Mouse (Mus musculus) heart, embryonic 13.5 days (tissue): Measurements from ENCODE around the gene Mob3a. TPM values are rescaled to one million over a fixed set of nuclear protein-coding genes. Genes with fewer than 3 reads are reported as not detected.

Source experiments
- ATAC-seq: fragments of 200-750 bp; cut with Nextera tagmentation; 2 replicates; pipeline ENCODE4 v1.8.0; 2017; ENCODE audit warnings: moderate TSS enrichment; ENCODE audit not compliant: insufficient number of reproducible peaks, low FRiP score, low TSS enrichment; ENCODE audit errors: extremely low read depth
- H3K27ac ChIP-seq: fragments of 300-500 bp; sonication (generic); replicated peaks from 2 replicates; pipeline ENCODE4 v1.5.1; 2015; ENCODE audit warnings: moderate library complexity, mild to moderate bottlenecking, inconsistent platforms
- H3K27me3 ChIP-seq: fragments of 300-500 bp; sonication (generic); replicated peaks from 2 replicates; pipeline ENCODE4 v1.6.1; 2015; ENCODE audit warnings: mild to moderate bottlenecking, inconsistent platforms
- H3K36me3 ChIP-seq: fragments of 300-500 bp; sonication (generic); 2 replicates; pipeline ENCODE4 v1.6.1; 2015; ENCODE audit warnings: mild to moderate bottlenecking, inconsistent platforms
- H3K4me1 ChIP-seq: fragments of 300-500 bp; sonication (generic); 2 replicates; pipeline ENCODE4 v1.6.1; 2015; ENCODE audit warnings: inconsistent platforms
- H3K4me2 ChIP-seq: fragments of 300-500 bp; sonication (generic); 2 replicates; pipeline ENCODE4 v1.6.1; 2015; ENCODE audit warnings: inconsistent platforms, mild to moderate bottlenecking, moderate library complexity
- H3K4me3 ChIP-seq: fragments of 300-500 bp; sonication (generic); 2 replicates; pipeline ENCODE4 v1.5.1; 2015; ENCODE audit warnings: moderate library complexity, mild to moderate bottlenecking, inconsistent platforms
- H3K9ac ChIP-seq: fragments of 300-500 bp; sonication (generic); 2 replicates; pipeline ENCODE4 v1.6.1; 2015; ENCODE audit warnings: inconsistent platforms, mild to moderate bottlenecking, moderate library complexity
- H3K9me3 ChIP-seq: fragments of 300-500 bp; sonication (generic); 2 replicates; pipeline ENCODE4 v1.6.1; 2016; ENCODE audit warnings: inconsistent platforms
- WGBS: fragments of 180-500 bp; shearing (Covaris S2); methylation state at CpG from one replicate; pipeline ENCODE4 v1.1.7; 2015; ENCODE audit warnings: mixed read lengths; 5-methylcytosine and 5-hydroxymethylcytosine counted together
- polyA plus RNA-seq: library from polyadenylated mRNA; unstranded; fragments of >200 nt; fragmentation: Nextera tagmentation; extraction: Ambion mirVana; gene quantifications from 2 replicates; pipeline ENCODE4 v1.2.1, GENCODE M21; 2015

Gene Mob3a
- polyA plus RNA-seq, 1 experiment from 2014 or later, result 26.0 TPM

DNA sequence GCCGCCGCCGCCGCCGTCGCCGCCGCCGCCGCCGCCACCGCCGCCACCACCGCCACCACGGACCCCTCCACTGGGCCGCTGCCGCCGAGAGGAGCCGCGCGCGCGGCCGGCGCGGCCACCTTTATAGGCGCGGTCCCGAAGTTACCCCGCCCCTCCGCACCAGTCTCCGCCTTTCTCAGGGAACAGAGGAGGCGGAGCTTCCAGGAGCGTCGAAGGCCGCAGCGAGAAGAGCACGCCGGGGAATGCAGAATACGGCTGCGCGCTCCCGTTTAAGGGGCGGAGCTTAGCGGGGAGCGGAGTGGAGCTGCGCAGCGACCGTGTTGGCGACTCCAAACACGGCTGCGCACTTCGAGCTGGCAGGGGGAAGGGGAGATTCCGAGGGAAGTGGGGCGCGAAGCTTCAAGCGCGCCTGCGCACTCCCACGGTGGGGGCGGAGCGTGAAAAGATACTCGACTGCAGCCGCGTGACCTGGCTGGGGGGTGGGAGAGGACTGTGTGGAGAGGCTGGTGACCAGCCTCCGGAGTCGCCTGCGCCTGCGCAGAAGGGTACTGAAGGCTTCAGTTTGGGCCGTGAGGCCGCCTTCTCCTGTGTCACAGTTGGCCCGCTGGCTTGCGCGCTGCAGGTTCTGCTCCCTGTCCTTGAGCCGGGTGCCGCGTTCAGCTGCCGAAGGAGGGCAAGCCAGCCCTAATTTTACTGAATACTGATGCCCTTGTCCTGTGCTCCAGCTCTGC lies 25.4 kb downstream of the Mob3a start:
- WGBS, result under 1% methylated on average over 70 of the region's 78 CpGs
- Histone ChIP-seq H3K4me2 (peak overlapping the region; percentile 97), H3K4me1 (peaks cover 76% of the 10 kb centered on the region), H3K36me3 (peaks cover 25% of the 10 kb centered on the region), H3K27ac (peak overlapping the region; percentile 100), H3K9ac (peak overlapping the region; percentile 100), H3K4me3 (peak overlapping the region; percentile 100), H3K27me3 (no peaks in the 10 kb centered on the region), H3K9me3 (no peaks in the 10 kb centered on the region)
- ATAC-seq, result peak; percentile 81

- peak overlapping the region; percentile 100 for H3K27ac ChIP-seq
- no peaks in the 10 kb centered on the region for H3K9me3 ChIP-seq
- H3K4me2 ChIP-seq, result peak overlapping the region; percentile 97
- no peaks in the 10 kb centered on the region for H3K27me3 ChIP-seq
- H3K36me3 ChIP-seq, result peaks cover 33% of the 10 kb centered on the region
- H3K4me3 ChIP-seq, result peak overlapping the region; percentile 100
- H3K4me1 ChIP-seq, result peaks cover 81% of the 10 kb centered on the region
- ATAC-seq, result no peak; the same call in 1 of the 2 replicates
- 0% methylated on average over 36 of the region's 54 CpGs for WGBS
- peak overlapping the region; percentile 100 for H3K9ac ChIP-seq
Measured at GRCm38 (mm10) chr10:80675405-80676197, 26.2 kb downstream of the Mob3a start.

DNA sequence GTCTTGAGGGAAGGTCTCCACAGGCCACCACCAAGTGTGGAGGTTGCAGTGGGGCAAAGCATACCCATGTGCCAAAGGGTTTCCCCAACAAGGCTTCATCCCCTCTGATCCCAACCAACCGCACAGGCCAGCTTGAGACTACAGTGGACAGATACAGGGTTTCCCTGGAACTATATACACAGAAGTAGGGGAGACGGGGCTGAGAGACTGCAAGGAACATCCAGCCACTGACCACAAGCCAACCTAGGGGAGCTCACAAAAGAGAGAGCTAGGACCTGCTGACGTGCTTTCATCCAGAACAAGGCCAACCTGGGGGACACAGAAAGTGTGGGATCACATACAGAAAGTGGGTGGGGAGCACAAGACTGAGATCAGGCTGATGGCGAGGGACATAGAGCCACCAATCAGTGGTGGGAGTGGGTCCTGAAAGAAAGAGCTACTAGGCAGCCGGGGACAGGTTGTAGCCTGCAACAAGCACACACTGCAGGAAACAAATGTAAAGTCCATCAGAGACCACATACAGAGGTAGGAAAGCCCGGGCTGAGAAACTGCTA lies 26.8 kb downstream of the Mob3a start:
- no peak for ATAC-seq
- H3K4me2 ChIP-seq, result peak overlapping the region; percentile 97
- H3K36me3 ChIP-seq, result peaks cover 39% of the 10 kb centered on the region
- H3K4me3 ChIP-seq, result peak overlapping the region; percentile 100
- no peaks in the 10 kb centered on the region for H3K9me3 ChIP-seq
- 19% methylated on average over 6 of the region's 6 CpGs for WGBS
- H3K9ac ChIP-seq, result peak overlapping the region; percentile 100
- H3K27me3 ChIP-seq, result no peaks in the 10 kb centered on the region
- peaks cover 80% of the 10 kb centered on the region for H3K4me1 ChIP-seq
- H3K27ac ChIP-seq, result peak overlapping the region; percentile 100

- ATAC-seq, result no peak
- peaks cover 73% of the 10 kb centered on the region for H3K4me1 ChIP-seq
- peak overlapping the region; percentile 100 for H3K27ac ChIP-seq
Measured at GRCm38 (mm10) chr10:80674161-80674711, 27.5 kb downstream of the Mob3a start.

GRCm38 (mm10) chr10:80673690-80674089 lies 28.1 kb downstream of the Mob3a start:
- whole genome bisulfite sequencing, result 90% methylated on average over 3 of the region's 3 CpGs
- H3K27me3 ChIP-seq, result no peaks in the 10 kb centered on the region
- no peak overlapping the region for H3K27ac ChIP-seq
- H3K4me3 ChIP-seq, result peak overlapping the region; percentile 100
- no peaks in the 10 kb centered on the region for H3K9me3 ChIP-seq
- H3K4me1 ChIP-seq, result peaks cover 68% of the 10 kb centered on the region
- H3K36me3 ChIP-seq, result peaks cover 52% of the 10 kb centered on the region
- ATAC-seq, result no peak
- peak overlapping the region; percentile 100 for H3K9ac ChIP-seq
- H3K4me2 ChIP-seq, result peak overlapping the region; percentile 97

More at GRCm38 (mm10) chr10:80674161-80674711, 27.5 kb downstream of the Mob3a start:
- peak overlapping the region; percentile 100 for H3K4me3 ChIP-seq
- H3K9me3 ChIP-seq, result no peaks in the 10 kb centered on the region
- peak overlapping the region; percentile 100 for H3K9ac ChIP-seq
- H3K36me3 ChIP-seq, result peaks cover 46% of the 10 kb centered on the region
- H3K27me3 ChIP-seq, result no peaks in the 10 kb centered on the region
- H3K4me2 ChIP-seq, result peak overlapping the region; percentile 97
- 47% methylated on average over 5 of the region's 5 CpGs for WGBS

GRCm38 (mm10) chr10:80671936-80672690 lies 29.7 kb downstream of the Mob3a start:
- peak overlapping the region; percentile 100; the same call in 1 of the 2 replicates for H3K9ac ChIP-seq
- no peak for ATAC-seq
- 85% methylated on average over 11 of the region's 11 CpGs for WGBS

GRCm38 (mm10) chr10:80671251-80671650 lies 30.5 kb downstream of the Mob3a start:
- Histone ChIP-seq H3K4me2 (no peak overlapping the region), H3K36me3 (peaks cover 76% of the 10 kb centered on the region), H3K27ac (no peak overlapping the region), H3K9ac (no peak overlapping the region), H3K9me3 (no peaks in the 10 kb centered on the region), H3K4me3 (no peak overlapping the region), H3K27me3 (no peaks in the 10 kb centered on the region), H3K4me1 (peaks cover 54% of the 10 kb centered on the region)
- no peak for ATAC-seq
- WGBS, result 87% methylated on average over 4 of the region's 4 CpGs

More at GRCm38 (mm10) chr10:80671936-80672690, 29.7 kb downstream of the Mob3a start:
- H3K4me1 ChIP-seq, result peaks cover 52% of the 10 kb centered on the region
- no peak overlapping the region for H3K27ac ChIP-seq
- H3K27me3 ChIP-seq, result no peaks in the 10 kb centered on the region
- peaks cover 67% of the 10 kb centered on the region for H3K36me3 ChIP-seq
- H3K4me2 ChIP-seq, result peak overlapping the region; percentile 97; the same call in 1 of the 2 replicates
- H3K4me3 ChIP-seq, result no peak overlapping the region; the same call in 1 of the 2 replicates
- no peaks in the 10 kb centered on the region for H3K9me3 ChIP-seq

DNA sequence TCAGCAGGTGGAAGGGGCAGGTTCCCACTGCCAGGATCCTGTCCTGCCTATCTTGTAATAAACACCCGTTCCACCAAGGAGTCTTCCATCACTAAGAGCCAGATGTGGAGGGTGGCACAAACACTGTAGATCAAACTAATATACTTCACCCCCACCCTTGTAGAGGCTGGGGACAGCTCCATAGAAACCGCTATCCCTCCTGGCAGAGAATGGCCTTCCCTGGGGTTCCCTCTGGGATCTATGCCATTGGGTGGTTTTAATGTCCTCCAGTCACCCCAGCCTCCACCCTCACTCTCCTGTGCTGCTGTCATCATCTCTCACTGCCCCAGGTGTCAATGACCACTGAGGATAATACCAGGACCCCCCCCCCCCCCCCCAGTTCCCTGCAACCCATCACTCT lies 31.2 kb downstream of the Mob3a start:
- no peak overlapping the region for H3K4me3 ChIP-seq
- no peaks in the 10 kb centered on the region for H3K27me3 ChIP-seq
- H3K27ac ChIP-seq, result no peak overlapping the region
- peaks cover 83% of the 10 kb centered on the region for H3K36me3 ChIP-seq
- WGBS, result 89% methylated on average over 2 of the region's 2 CpGs
- no peak overlapping the region for H3K9ac ChIP-seq
- H3K4me2 ChIP-seq, result no peak overlapping the region
- no peaks in the 10 kb centered on the region for H3K9me3 ChIP-seq
- peaks cover 61% of the 10 kb centered on the region for H3K4me1 ChIP-seq
- no peak for ATAC-seq

GRCm38 (mm10) chr10:80669737-80670485 lies 31.9 kb downstream of the Mob3a start:
- Histone ChIP-seq H3K27me3 (no peaks in the 10 kb centered on the region), H3K36me3 (peaks cover 85% of the 10 kb centered on the region), H3K4me2 (no peak overlapping the region), H3K9ac (no peak overlapping the region), H3K27ac (no peak overlapping the region), H3K4me3 (no peak overlapping the region), H3K9me3 (no peaks in the 10 kb centered on the region), H3K4me1 (peaks cover 63% of the 10 kb centered on the region)
- ATAC-seq, result no peak
- WGBS, result 94% methylated on average over 7 of the region's 7 CpGs

GRCm38 (mm10) chr10:80669018-80669417 lies 32.8 kb downstream of the Mob3a start:
- ATAC-seq, result no peak
- peaks cover 63% of the 10 kb centered on the region for H3K4me1 ChIP-seq
- 88% methylated on average over 12 of the region's 12 CpGs for WGBS
- H3K36me3 ChIP-seq, result peaks cover 85% of the 10 kb centered on the region
- no peak overlapping the region for H3K27ac ChIP-seq
- no peaks in the 10 kb centered on the region for H3K27me3 ChIP-seq
- no peak overlapping the region for H3K9ac ChIP-seq
- H3K4me2 ChIP-seq, result no peak overlapping the region
- H3K4me3 ChIP-seq, result no peak overlapping the region
- no peaks in the 10 kb centered on the region for H3K9me3 ChIP-seq
